Mouse (Mus musculus) ES-CJ7 (cell line): ENCODE data around the gene Cnpy1.

ENCODE experiments used
- DNase-seq: peaks from one replicate; pipeline ENCODE4 v3.0.0; 2011; ENCODE audit warnings: low read depth, low spot score

The Cnpy1 gene

DNA sequence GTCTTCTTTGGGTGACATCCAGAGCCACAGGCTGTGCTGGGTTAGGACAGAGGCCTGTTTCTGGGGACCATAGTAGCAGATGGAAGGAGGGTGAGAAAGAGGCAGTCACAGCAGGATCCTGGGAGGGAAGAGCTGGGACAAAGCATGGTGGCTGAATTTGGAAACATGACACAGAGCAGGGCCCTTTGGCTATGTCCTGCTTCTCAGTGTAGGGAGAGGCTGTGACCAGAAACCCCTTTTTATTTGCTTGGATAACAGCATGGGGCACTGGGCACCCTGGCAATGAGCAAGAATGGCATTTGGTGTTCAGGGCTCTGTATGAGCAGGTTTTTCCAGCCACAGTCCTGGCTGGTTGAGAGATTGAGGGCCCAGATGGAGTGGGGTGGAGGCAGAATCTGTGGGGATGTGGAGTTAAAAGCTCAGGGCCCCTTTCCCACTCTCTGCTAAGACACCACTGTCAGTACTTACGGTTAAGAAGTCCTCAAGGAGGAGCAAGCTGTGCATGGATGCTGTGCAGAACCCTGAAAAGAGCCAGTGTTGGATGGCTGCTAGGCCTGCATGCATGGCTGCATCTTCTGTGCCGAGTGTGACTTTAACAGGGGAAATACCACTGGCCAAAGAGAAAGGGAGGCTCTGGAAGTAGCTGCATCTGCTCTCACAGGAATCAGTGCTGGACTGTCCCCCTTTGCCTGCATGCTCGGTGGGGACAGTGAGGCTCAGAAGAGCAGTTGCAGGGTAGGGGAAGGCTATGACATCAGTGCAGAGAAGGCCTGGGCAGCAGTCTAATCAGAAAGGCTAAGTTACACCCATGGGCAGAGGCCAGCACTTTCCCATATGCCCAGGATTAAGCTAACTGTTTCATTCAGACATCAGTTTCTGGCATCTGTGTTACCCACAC, 54.2 kb downstream of the Cnpy1 start:
- DNase-seq, result no peak

DNA sequence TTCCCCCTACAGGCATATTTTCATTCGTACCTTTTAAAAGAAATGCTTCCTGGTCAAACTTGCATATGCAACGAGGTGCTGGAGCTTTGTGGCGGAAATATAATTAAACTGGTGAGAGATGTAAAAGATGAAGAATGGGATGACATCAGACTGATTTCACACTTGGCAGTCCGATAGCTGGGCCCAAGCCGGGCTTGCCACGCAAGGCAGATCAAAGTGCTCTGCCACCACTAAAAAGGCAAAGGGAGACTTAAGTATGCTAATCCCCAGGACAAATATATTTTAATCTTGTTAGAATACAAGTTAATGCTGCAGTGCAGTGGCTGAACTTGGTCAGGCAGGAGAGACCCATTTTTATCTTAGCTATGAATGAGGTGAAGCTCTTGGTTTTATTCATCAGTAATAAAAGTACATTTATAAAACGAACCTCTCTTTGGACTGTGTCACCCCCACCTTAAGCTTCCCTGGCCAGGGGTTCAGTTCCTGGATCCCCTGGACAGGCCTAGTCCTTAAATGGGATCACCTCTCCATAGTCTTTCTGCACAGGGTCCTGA, 66.3 kb downstream of the Cnpy1 start:
- no peak for DNase-seq

DNA sequence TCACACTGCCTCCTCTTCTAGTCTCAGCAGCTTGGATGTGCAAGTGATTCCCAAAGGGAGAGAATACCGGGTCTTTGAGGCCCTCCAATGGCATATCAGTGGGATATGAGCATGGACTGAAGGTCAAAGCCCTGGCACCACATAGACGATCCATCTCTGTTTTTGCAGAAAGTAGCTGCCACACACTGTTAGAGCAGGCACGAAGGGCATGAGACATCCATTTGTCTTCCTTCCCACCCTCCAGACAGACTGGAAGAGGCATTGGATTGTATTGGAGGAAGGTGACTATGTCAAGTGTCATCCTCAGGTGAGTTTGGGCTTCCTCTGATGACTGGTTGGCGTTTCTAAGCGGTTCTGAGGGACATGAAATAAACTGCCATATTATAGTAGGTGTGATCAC, 67.3 kb downstream of the Cnpy1 start:
- DNase-seq, result no peak

DNA sequence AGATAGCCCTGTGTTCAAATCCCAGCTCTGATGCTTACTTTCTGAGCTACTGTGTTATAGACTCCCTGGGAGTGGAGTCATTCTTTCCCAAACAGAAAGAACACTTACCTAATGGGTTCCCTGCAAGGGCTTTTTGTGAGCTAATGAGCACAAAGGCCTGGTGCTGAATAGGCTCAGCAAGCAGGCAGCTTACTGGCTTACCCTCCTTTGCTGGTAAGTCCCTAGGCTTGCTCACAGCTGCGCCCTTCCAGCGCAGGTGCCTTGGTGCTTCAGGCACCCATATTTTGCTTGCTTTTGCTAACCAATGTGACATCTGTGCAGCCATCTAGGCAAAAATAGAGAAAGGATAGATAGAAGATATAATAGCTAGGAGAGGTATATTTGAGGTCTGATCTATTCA, 69.0 kb downstream of the Cnpy1 start:
- DNase-seq, result peak; percentile 47

DNA sequence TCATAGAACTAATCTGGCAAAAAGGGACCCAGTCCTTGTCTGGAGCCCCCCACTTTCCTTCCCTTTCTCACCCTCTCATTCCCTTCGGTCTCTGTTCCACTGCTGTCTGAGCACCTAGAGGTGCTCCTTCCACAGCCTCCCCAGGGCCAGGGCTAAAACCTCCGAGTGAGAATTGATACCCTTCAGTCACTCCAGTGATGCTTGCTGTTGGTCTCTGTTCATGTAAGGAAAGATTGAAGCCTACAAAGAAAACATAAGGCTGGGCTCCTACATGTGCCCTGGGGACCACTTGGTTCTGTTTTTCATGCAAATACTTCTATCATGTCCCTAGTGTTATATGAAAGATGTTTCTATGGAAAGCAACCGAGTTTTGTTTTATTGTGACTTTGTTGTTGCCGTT, 69.6 kb downstream of the Cnpy1 start:
- DNase-seq, result no peak

DNA sequence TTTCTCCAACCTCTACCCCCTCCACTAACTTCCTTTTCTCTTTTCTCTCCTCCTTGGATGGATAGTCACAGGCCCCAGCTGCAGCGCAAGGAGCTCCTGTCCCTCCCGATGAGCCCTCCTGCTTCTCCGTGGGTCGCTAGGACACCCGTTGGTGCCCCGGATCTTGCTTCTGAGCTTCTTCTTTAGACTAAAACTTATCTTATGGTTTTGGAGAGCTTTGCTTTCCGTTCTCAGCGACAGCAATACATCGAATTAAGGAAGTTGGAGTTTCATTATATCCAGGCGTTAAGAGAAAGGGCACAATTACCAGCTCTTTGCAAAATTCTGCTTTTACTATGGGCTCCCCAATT, 70.1 kb downstream of the Cnpy1 start:
- DNase-seq, result no peak

DNA sequence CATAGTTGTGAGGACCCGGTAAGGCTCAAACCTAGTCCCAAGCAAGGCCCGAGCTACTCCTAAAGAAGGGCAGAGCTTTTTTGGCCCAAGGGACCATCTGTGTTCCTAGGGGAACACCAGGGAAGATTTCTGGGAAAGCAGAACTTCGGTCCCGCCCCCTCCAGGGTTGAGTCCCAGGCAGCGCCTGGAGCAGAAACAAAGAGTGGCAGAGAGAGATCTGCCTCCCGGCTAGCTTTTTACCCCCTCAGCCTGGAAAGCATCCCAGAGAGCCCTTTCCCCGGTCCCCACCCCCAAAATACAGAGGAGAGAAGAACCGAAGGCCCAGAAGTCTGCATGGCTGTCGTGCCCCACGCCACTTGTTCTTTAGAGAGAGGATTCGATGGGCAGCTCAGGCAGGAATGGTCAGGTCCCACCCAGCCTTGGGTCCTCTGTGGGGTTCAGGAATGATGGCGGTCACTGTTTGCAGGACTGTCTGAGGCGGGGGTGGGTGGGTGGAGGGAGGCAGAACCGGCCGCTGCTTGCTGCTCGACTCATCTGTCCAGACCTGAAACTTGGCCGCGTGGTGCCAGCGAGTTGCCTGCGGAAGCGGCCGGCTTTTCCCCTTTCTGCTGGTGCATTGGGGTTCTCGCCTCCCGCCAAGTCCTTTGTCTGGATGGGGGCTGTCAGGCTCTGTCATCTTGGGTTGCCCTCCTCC, 70.6 kb downstream of the Cnpy1 start:
- DNase-seq, result no peak

DNA sequence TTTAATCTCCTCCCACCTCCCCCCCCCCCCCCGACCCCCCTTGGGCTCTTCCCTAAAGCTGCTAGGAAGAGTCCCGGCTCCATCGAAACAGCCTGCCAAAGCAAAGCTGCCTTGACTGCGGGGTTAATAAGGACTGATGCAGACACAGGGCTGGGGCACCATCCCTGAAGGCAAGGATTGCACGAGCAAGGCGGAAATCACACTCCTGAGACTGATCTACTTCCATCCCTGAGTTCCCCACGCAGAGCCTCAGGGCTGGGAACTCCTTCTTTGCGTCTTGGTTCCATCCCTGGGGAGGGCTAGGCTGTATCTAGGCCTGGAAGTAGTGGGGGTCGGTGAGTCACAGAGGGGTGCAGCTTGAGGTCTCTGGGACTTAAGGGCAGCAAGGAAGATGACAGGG, 71.5 kb downstream of the Cnpy1 start:
- no peak for DNase-seq

DNA sequence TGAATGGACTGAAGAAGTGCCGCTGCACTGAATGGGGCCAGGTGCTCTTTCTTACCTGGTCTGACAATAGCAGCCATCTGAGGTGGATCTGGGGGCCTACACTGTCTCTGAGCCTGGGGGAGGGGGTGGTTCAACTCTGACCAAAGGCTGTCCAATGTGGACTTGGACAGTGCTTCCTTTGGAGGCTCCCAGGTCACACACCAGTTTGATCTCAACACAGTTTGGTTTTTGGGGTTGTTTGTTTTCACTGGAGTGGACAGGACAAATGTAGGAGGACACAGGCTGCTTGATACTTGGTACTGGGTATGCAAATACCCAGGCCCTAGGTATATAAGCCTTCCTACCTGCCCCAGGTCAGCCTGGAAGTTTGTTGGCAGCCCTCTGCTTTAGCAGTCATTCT, 71.9 kb downstream of the Cnpy1 start:
- DNase-seq, result no peak

DNA sequence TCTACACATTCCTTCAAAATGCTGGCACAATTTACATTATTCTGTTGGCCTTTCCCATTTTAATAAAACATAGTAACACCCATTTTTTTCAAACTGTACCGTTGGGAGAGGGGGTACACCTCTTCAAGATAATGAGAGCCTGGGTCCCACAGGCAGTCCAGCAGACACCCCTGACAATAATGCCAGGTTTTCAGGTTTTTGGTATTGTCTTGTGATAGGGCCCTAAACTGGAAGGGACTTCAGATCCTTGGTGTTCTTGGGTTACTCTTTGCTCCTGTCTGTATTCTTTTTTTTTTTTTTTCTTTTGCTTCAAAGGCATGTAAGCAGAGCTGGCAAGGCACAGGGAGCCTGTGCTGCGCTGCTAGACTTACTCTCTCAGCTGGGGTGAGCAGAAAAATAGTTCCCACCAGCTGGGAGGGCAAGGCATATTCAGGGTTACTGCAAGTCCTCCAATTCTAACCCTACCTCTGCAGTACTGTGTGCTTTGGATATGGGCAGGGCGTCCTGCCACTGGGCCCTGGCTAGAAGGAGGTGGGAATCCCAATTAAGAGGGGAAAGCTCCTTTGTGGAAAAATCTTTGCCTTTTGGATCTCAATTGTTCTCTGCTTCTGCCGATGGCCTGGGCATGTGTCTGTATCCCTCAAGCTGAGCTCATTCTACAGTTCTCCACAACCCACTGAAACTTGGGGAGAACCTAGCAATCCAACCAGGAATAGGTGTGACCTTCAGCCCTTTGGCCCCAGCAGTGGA, 72.5 kb downstream of the Cnpy1 start:
- DNase-seq, result no peak

DNA sequence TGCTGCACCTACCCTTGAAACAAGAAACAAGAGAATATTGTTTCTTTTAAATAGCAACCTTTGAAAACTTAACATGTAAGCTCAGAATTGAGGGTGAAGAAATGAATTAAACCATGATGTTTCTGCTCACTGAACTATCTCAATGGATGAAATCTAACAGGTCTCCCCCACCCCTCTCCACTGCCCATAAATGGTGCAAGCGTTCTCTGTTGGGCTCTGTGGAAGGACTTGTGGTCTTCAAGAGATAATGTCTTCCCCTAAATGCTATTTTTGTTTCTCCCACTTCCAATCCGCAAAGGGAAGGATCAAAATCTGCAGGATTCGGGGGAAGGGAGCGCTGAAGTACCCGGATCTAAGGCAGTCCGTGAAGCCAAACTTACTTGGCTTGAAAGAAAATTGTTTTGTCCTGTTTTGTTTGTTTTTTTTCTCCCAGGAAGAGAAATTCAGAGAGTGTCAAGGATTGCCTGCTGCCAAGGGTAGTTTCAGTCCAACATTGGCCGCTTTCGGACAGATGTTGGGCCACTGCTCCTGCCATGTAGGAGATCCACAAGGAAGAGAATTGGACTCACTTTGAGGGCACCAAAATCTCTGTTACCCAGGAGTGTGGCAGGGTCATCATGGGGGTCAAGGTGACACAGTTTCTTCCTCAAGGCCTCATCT, 73.2 kb downstream of the Cnpy1 start:
- DNase-seq, result no peak

DNA sequence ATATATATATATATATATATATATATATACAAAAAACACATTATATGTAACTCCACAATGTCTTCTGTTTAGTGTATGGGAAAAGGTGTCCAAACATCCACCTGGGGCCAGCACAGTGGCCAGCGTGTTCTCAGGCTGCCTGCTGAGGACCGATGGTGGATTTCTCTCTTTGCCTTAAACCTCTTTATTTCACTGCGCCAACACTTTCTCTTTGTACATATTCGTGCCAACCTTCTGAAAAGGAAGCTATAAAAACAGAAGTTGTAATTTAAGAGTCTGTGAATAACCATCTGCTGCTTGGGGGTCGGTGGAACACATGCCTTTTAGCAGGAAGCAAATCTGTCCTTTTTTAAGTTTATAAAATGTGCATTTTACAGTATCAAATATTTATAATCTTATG, 73.9 kb downstream of the Cnpy1 start:
- no peak for DNase-seq

DNA sequence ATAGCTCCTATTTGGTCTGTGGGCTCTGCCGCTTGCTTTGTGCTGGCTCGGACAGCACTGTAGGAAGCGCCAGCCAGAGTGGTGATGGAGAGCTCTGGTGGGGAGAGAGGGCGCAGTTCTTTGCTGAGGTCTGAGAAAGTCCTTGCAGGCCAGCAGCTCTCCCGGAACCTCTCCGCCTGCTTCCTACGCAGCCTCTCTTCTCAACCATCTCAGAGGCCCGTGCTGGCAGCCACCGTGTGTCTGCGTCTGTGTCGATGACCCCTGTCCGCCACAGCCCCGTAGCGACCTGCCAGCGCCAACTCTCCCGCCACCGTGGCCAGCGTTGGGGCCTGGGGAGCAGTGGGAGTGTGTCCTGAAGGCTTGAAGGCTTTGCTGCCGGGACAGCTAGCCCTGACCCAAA, 74.7 kb downstream of the Cnpy1 start:
- DNase-seq, result no peak

DNA sequence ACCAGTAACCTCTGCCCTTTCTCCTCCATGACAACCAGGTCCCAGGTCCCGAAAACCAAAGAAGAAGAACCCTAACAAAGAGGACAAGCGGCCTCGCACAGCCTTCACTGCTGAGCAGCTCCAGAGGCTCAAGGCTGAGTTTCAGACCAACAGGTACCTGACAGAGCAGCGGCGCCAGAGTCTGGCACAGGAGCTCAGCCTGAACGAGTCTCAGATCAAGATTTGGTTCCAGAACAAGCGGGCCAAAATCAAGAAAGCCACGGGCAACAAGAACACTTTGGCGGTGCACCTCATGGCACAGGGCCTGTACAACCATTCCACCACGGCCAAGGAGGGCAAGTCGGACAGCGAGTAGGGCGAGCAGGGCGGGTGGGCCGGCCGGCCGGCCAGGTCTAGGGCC, 75.5 kb downstream of the Cnpy1 start:
- DNase-seq, result peak; percentile 42

DNA sequence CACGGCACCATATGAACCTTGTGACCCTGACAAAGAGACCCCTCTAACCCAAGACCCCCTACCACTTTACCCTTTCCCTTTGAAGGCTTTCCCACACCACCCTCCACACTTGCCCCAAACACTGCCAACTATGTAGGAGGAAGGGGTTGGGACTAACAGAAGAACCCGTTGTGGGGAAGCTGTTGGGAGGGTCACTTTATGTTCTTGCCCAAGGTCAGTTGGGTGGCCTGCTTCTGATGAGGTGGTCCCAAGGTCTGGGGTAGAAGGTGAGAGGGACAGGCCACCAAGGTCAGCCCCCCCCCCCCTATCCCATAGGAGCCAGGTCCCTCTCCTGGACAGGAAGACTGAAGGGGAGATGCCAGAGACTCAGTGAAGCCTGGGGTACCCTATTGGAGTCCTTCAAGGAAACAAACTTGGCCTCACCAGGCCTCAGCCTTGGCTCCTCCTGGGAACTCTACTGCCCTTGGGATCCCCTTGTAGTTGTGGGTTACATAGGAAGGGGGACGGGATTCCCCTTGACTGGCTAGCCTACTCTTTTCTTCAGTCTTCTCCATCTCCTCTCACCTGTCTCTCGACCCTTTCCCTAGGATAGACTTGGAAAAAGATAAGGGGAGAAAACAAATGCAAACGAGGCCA, 76.3 kb downstream of the Cnpy1 start:
- no peak for DNase-seq

DNA sequence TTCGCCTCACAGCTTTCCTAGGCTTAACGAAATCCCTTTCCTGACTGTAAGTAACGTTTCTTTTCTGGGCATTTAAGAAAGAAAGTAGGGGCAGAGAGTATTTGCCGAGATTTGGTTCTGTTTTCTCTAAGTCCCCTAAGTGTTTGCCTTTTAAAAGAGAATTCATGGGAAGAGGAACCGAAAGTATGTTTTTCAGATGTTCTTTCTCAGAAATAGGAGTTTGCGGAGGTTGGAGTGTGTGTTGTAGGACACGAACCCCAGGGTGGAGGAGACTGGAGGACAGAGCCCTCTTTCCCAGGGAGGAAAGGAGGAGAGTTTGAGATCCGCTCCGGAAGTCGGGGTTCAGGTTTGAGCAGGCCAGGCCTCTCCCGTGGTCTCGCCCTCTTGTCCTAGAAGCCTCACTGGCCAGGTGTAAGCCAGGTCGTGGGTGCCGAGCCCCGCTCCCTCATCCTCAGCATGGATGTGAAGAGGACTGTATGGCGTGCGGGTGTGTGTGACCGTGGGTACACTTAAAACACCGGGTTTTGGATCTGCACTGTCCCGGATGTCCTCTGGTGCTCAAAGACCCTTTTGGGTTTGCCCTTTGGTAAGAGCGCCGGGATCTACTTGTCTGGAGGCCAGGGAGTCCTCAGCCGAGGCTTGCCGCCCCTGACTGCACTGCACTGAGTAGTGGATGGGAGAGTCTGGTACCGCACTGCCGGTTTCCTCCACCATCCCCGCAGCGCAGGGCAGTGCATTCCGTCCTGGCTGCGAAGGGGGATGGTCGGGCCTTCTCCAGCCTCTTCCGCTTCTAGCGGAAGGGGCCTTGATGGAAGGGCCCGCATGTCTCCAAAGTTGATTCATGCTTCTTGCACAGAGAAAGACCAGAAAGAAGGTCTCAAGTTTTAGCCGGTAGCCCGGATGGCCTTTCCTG, 77.1 kb downstream of the Cnpy1 start:
- DNase-seq, result peak; percentile 35

DNA sequence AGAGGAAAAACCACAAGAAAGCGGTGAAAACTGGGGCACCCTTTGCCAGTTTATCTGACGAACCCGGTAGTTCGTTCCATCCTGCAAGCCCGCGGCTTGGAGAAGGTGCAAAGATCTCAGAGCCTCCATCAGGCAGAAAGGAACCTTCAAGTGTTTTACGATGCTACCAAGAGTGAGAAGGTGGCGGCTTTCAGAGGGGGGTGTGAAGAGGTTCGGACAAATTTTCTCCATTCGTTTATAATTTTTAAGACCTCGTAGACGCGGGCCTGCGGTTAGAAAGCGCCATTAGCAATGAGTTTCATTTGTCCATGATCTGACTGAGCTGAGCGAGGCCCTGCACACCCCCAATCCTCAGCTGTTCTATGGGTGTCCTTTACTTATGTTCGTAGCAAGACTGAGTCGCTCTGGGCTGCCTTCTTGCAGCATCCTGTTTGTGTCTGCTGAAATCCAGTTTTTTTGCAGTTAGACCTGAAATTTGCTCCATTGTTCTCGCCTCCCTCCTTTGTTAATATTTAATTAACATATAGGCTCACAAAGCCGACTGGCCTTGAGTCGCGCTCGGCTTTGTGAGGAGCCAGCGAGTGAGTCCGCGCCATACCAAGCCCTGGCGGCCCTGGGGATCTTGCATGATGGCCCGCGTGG, 77.9 kb downstream of the Cnpy1 start:
- peak; percentile 71 for DNase-seq

DNA sequence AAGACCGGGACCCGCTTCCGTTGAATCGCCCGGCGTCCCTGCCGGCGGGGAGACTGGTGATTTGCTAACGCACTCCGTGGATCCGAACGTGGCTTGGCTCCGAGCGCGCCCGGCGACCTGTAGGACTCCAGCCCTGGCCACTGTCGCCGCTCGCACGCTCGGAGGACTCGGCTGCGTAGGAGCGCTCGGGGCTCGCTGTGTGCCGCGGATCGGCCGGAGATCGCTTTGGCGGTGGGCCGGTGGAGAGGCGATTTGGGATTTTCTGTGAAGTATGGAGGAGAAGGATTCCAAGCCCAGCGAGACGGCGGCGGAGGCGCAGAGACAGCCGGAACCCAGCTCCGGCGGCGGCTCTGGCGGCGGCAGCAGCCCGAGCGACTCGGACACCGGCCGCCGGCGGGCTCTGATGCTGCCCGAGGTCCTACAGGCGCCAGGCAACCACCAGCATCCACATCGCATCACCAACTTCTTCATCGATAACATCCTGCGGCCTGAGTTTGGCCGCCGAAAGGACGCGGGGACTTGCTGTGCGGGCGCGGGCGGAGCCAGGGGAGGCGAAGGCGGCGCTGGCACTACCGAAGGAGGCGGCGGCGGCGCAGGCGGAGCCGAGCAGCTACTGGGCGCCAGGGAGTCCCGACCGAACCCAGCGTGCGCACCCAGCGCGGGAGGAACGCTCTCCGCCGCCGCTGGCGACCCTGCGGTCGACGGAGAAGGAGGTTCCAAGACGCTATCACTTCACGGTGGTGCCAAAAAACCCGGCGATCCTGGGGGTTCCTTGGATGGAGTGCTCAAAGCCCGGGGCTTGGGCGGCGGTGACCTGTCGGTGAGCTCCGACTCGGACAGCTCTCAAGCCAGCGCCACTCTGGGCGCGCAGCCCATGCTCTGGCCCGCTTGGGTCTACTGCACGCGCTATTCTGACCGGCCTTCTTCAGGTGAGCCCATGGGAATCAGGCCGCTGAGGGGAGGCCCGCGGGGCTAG, 79.1 kb downstream of the Cnpy1 start:
- peak; percentile 44 for DNase-seq
